Mouse (Mus musculus) MEL (cell line): ENCODE results near the gene Cd163. TPM values are rescaled to one million over a fixed set of nuclear protein-coding genes. Genes with fewer than 3 reads are reported as not detected.
A peak's percentile ranks its signal among the peaks of the same experiment; 100 is the strongest.

Source experiments
- DNase-seq: peaks from one replicate; pipeline ENCODE4 v3.0.0; 2011; ENCODE audit warnings: low read depth, low spot score
- H3K27ac ChIP-seq: 2 replicates; pipeline ENCODE4 v1.5.1; 2012; ENCODE audit warnings: low read depth, mild to moderate bottlenecking, control low read depth, low read length, moderate library complexity; ENCODE audit not compliant: control insufficient read depth
- H3K27me3 ChIP-seq, 2 experiments: fragments of 150-350 bp in 1 of 2; sonication (generic) in 1 of 2; 2 replicates each; pipeline ENCODE4 v1.6.1; 2012; ENCODE audit warnings: low read length in 2 of 2, mild to moderate bottlenecking in 2 of 2, improper control_type of control experiment in 1 of 2, moderate library complexity in 1 of 2; ENCODE audit not compliant: insufficient read depth in 2 of 2, control insufficient read depth in 1 of 2
- H3K36me3 ChIP-seq, 2 experiments: 2 replicates each; pipeline ENCODE4 v1.6.1; 2012 to 2014; ENCODE audit warnings: low read length in 2 of 2, improper control_type of control experiment in 1 of 2, inconsistent platforms in 1 of 2, mild to moderate bottlenecking in 1 of 2; ENCODE audit not compliant: insufficient read depth in 2 of 2, control insufficient read depth in 1 of 2
- H3K4me1 ChIP-seq, 2 experiments: fragments of 150-350 bp in 1 of 2; sonication (generic) in 1 of 2; 2 replicates each; pipeline ENCODE4 v1.6.1; 2012; ENCODE audit warnings: low read length in 2 of 2, improper control_type of control experiment in 1 of 2, mild to moderate bottlenecking in 1 of 2; ENCODE audit not compliant: insufficient read depth in 2 of 2, control insufficient read depth in 1 of 2
- H3K4me3 ChIP-seq, 2 experiments: fragments of 150-350 bp in 1 of 2; sonication (generic) in 1 of 2; 2 replicates each; pipeline ENCODE4 v1.5.1; 2012; ENCODE audit warnings: low read depth in 2 of 2, low read length in 2 of 2, mild to moderate bottlenecking in 2 of 2, moderate library complexity in 2 of 2, control low read depth in 1 of 2, improper control_type of control experiment in 1 of 2; ENCODE audit not compliant: control insufficient read depth in 1 of 2, insufficient read depth in 1 of 2
- H3K79me2 ChIP-seq: 2 replicates; pipeline ENCODE4 v1.6.1; 2012; ENCODE audit warnings: mild to moderate bottlenecking, low read length, moderate library complexity; ENCODE audit not compliant: control insufficient read depth, poor library complexity, insufficient read depth
- H3K9ac ChIP-seq: 2 replicates; pipeline ENCODE4 v1.6.1; 2012; ENCODE audit warnings: low read depth, mild to moderate bottlenecking, control low read depth, low read length, moderate library complexity; ENCODE audit not compliant: control insufficient read depth, poor library complexity, severe bottlenecking
- H3K9me3 ChIP-seq: fragments of 150-350 bp; sonication (generic); replicated peaks from 2 replicates; pipeline ENCODE4 v1.6.1; 2012; ENCODE audit warnings: mild to moderate bottlenecking, low read length, improper control_type of control experiment, moderate library complexity; ENCODE audit not compliant: insufficient read depth
- CTCF ChIP-seq, 3 experiments: IDR thresholded peaks in 2 of 3; conservative IDR thresholded peaks in 1 of 3; 2 replicates each; pipeline ENCODE4 v1.5.1; 2011 to 2012; ENCODE audit warnings: low read length in 3 of 3, low read depth in 2 of 3, mild to moderate bottlenecking in 2 of 3, improper control_type of control experiment in 1 of 3, inconsistent platforms in 1 of 3, mixed read lengths in 1 of 3, moderate library complexity in 1 of 3; ENCODE audit not compliant: control insufficient read depth in 1 of 3, insufficient read depth in 1 of 3, poor library complexity in 1 of 3, severe bottlenecking in 1 of 3
- ELF1 ChIP-seq: IDR thresholded peaks from 2 replicates; pipeline ENCODE4 v1.6.1; 2014; ENCODE audit warnings: low read depth, mild to moderate bottlenecking, inconsistent platforms, low read length, improper control_type of control experiment, moderate library complexity
- RAD21 ChIP-seq: IDR thresholded peaks from 2 replicates; pipeline ENCODE4 v1.6.1; 2011; ENCODE audit warnings: mild to moderate bottlenecking, low read depth, low read length, improper control_type of control experiment
- SMC3 ChIP-seq: IDR thresholded peaks from 2 replicates; pipeline ENCODE4 v1.6.1; 2011; ENCODE audit warnings: low read depth, low read length, improper control_type of control experiment
- TAL1 ChIP-seq: IDR thresholded peaks from 2 replicates; pipeline ENCODE4 v1.6.1; 2012; ENCODE audit warnings: mild to moderate bottlenecking, inconsistent platforms, low read length, moderate library complexity, mixed read lengths
- ZC3H11A ChIP-seq: IDR thresholded peaks from 2 replicates; pipeline ENCODE4 v1.6.1; 2012; ENCODE audit warnings: low read depth, mild to moderate bottlenecking, inconsistent platforms, low read length, improper control_type of control experiment
- polyA plus RNA-seq, 2 experiments: library from polyadenylated mRNA; stranded (reverse) in 1 of 2; unstranded in 1 of 2; fragments of >175 nt in 1 of 2; fragments of >200 nt in 1 of 2; gene quantifications; 2 replicates each; pipeline versions ENCODE4 v1.2.1 to v1.2.4; 2012; ENCODE audit warnings: low replicate concordance in 2 of 2, low read depth in 1 of 2; ENCODE audit not compliant: insufficient read length in 2 of 2, insufficient read depth in 1 of 2, missing spikeins in 1 of 2
- total RNA-seq: library from RNA; depleted of rRNA; stranded (reverse); fragments of 300-350 nt; gene quantifications from 2 replicates; pipeline ENCODE4 v1.2.3, GENCODE M21; 2012; rRNA removed

Gene Cd163
- total and polyA plus RNA-seq, 3 experiments = 0.58 to 0.81 TPM; not detected in 1

DNA sequence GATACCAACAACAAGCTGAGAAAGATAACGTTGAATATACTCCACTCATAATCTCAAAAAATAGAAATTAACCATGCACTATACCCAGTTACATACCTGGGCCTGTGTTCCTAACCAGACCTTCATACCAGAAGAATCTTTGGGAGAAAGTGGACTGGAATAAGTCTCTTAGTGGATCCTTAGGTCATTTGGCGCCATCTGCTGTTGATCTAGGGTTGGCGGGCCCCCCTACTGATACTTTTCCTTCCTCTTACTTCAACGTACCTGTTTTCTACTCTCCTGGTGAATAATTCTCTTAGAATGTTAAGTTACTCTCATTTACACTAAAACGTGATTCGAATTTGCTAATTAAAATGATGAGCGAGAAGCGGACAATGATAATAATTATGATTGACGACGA, 74.9 kb downstream of the Cd163 start:
- H3K4me1 ChIP-seq = peaks cover 21 to 30% of the 10 kb centered on the region in 2 experiments
- H3K9ac ChIP-seq = no peak overlapping the region
- no peak overlapping the region for H3K27ac ChIP-seq
- H3K4me3 ChIP-seq = no peak overlapping the region
- H3K36me3 ChIP-seq = peaks cover 0 to 31% of the 10 kb centered on the region in 2 experiments; a peak in 2 of 4 replicates
- H3K9me3 ChIP-seq = no peaks in the 10 kb centered on the region
- peak; percentile 92 for TF ChIP-seq SMC3
- peak; percentile 98 for TF ChIP-seq RAD21
- no peak for TF ChIP-seq TAL1
- peak; percentile 90 for TF ChIP-seq ZC3H11A
- peak; percentile 68 to 97 (median 82) for TF ChIP-seq CTCF (IDR thresholded peaks at IDR 0.05 in 2 of 3, conservative IDR thresholded peaks at IDR 0.05 in 1 of 3; ENCODE audit: control insufficient read depth in 1 of 3, insufficient read depth in 1 of 3, low read depth in 2 of 3, low read length in 3 of 3, poor library complexity in 1 of 3, severe bottlenecking in 1 of 3)
- TF ChIP-seq ELF1 = no peak
- no peaks in the 10 kb centered on the region for H3K27me3 ChIP-seq
- peak; percentile 83 for DNase-seq
- H3K79me2 ChIP-seq = no peaks in the 10 kb centered on the region

Other genes starting within 250 kb of the Cd163 start
- not detected in 2 replicates for gene Vmn2r27, start 72.8 kb upstream of the Cd163 start, total RNA-seq
- not detected for gene Vmn2r27, start 72.8 kb upstream of the Cd163 start, polyA plus RNA-seq
- 56.0 and 63.1 TPM in 2 replicates for gene Pex5, start 110.4 kb downstream of the Cd163 start, total RNA-seq
- gene Pex5, start 110.4 kb downstream of the Cd163 start, polyA plus RNA-seq = 10 to 100 TPM in 1 of 2 experiments, not detected in 1; 63.0 TPM
- 46.5 and 51.3 TPM in 2 replicates for gene Clstn3, start 160.1 kb downstream of the Cd163 start, total RNA-seq
- 10 to 100 TPM in 1 of 2 experiments, not detected in 1; 59.8 TPM for gene Clstn3, start 160.1 kb downstream of the Cd163 start, polyA plus RNA-seq
- gene C1rl, start 188.5 kb downstream of the Cd163 start, total RNA-seq = 0.98 and 1.2 TPM in 2 replicates
- 1 to 10 TPM in 1 of 2 experiments, not detected in 1; 2.6 TPM for gene C1rl, start 188.5 kb downstream of the Cd163 start, polyA plus RNA-seq
- 0.19 and 0.29 TPM in 2 replicates for gene C1ra, start 207.7 kb downstream of the Cd163 start, total RNA-seq
- gene C1ra, start 207.7 kb downstream of the Cd163 start, polyA plus RNA-seq = under 1 TPM in 1 of 2 experiments, not detected in 1; 0.28 TPM
- gene C1s1, start 237.7 kb downstream of the Cd163 start, total RNA-seq = 0.36 and 0.46 TPM in 2 replicates
- gene C1s1, start 237.7 kb downstream of the Cd163 start, polyA plus RNA-seq = 1 to 10 TPM in 1 of 2 experiments, not detected in 1; 1.5 TPM